Mouse (Mus musculus) heart, embryonic 16.5 days (tissue): ENCODE results near the gene Atxn2l. TPM values are rescaled to one million over a fixed set of nuclear protein-coding genes. Genes with fewer than 3 reads are reported as not detected.
A peak's percentile ranks its signal among the peaks of the same experiment; 100 is the strongest.

Source experiments
- ATAC-seq: fragments of 200-750 bp; cut with Nextera tagmentation; replicated peaks from 2 replicates; pipeline ENCODE4 v1.8.0; 2017; ENCODE audit warnings: moderate number of reproducible peaks; ENCODE audit not compliant: insufficient read depth, low FRiP score; ENCODE audit errors: extremely low read depth
- H3K27ac ChIP-seq: fragments of 300-500 bp; sonication (generic); 2 replicates; pipeline ENCODE4 v1.5.1; 2014; ENCODE audit warnings: mild to moderate bottlenecking, low read length, control low read depth, moderate library complexity
- H3K27me3 ChIP-seq: fragments of 300-500 bp; sonication (generic); 2 replicates; pipeline ENCODE4 v1.6.1; 2014; ENCODE audit warnings: low read length, mixed read lengths; ENCODE audit not compliant: control insufficient read depth, insufficient read depth
- H3K36me3 ChIP-seq: fragments of 300-500 bp; sonication (generic); 2 replicates; pipeline ENCODE4 v1.6.1; 2014; ENCODE audit not compliant: control insufficient read depth, insufficient read depth
- H3K4me1 ChIP-seq: fragments of 300-500 bp; sonication (generic); 2 replicates; pipeline ENCODE4 v1.6.1; 2014; ENCODE audit warnings: low read length, mixed read lengths; ENCODE audit not compliant: control insufficient read depth, insufficient read depth
- H3K4me2 ChIP-seq: fragments of 300-500 bp; sonication (generic); 2 replicates; pipeline ENCODE4 v1.6.1; 2014; ENCODE audit warnings: low read depth, mild to moderate bottlenecking, control low read depth, low read length
- H3K4me3 ChIP-seq: fragments of 300-500 bp; sonication (generic); 2 replicates; pipeline ENCODE4 v1.5.1; 2014; ENCODE audit warnings: mild to moderate bottlenecking, control low read depth, low read length
- H3K9ac ChIP-seq: fragments of 300-500 bp; sonication (generic); 2 replicates; pipeline ENCODE4 v1.6.1; 2014; ENCODE audit warnings: low read length, control low read depth
- H3K9me3 ChIP-seq: fragments of 300-500 bp; sonication (generic); replicated peaks from 2 replicates; pipeline ENCODE4 v1.6.1; 2016; ENCODE audit warnings: low read length; ENCODE audit not compliant: control insufficient read depth
- WGBS: fragments of 180-500 bp; shearing (Covaris S2); extraction: QIAGEN DNeasy Blood & Tissue Kit; methylation state at CpG from one replicate; pipeline ENCODE4 v1.1.7; 2014; 5-methylcytosine and 5-hydroxymethylcytosine counted together
- polyA plus RNA-seq: library from polyadenylated mRNA; unstranded; fragments of >200 nt; fragmentation: Nextera tagmentation; extraction: Ambion mirVana; gene quantifications from 2 replicates; pipeline ENCODE4 v1.2.1, GENCODE M21; 2015

The Atxn2l gene
- polyA plus RNA-seq, 1 experiment from 2014 or later = 29.7 TPM

DNA sequence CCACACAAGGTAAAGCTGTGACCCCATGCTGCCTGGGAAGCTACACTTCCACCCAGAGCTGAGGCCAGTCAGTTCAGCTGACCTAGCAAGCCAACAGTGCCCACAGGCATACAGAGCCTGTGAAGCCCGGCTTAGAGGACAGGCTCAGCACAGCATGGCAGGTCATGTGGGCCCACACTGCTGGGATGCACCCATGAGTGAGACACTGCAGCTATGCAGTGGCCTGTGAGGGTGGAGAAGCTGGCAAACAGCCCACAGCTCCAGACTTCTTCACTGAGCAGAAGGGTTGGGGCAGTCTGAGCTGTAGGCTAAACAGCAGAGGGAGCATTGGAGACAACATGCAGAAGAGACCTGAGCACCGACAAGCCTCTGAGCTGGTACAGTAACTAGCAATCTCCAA, 16.3 kb upstream of the Atxn2l start:
- no peaks in the 10 kb centered on the region for H3K27me3 ChIP-seq
- no peak overlapping the region for H3K9ac ChIP-seq
- 45% methylated on average over 2 of the region's 2 CpGs for WGBS
- no peaks in the 10 kb centered on the region for H3K9me3 ChIP-seq
- H3K27ac ChIP-seq = no peak overlapping the region
- H3K4me3 ChIP-seq = no peak overlapping the region
- no peaks in the 10 kb centered on the region for H3K4me1 ChIP-seq
- ATAC-seq = no peak
- H3K36me3 ChIP-seq = no peaks in the 10 kb centered on the region
- H3K4me2 ChIP-seq = no peak overlapping the region

DNA sequence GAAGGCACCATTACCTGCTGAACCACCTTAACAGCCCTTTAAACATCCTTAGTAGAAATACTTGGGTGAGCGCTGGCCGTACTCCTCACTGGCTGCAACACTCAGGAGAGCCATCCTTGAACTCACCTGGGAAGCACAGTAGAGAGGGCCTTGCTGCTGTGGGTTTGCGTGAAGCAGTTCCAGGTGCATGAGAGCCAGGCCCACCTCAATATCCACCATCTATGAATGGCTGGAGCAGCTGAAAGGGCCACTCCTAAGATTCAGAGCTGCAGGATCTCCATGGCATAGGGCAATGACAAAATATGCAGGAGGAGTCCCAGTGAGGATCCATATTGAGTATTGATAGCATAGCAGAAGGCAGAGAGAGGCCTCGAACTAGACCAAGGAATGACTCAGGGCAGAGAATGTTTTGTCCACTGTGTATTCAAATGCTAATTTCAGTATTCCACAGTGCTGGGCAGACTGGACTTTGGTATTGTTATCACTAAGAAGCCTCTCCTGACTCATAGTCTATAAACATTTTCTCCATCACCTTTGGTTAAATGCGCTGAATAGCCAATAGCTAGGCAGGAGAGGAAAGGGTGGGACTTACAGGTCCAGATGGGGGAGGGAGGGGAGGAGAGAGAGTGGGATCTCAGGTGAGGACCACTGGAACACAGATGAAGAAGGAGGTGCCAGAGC, 15.2 kb upstream of the Atxn2l start:
- Histone ChIP-seq H3K27ac (no peak overlapping the region), H3K4me1 (no peaks in the 10 kb centered on the region), H3K27me3 (no peaks in the 10 kb centered on the region), H3K36me3 (no peaks in the 10 kb centered on the region), H3K9ac (no peak overlapping the region), H3K4me3 (no peak overlapping the region), H3K4me2 (no peak overlapping the region), H3K9me3 (no peaks in the 10 kb centered on the region)
- ATAC-seq = no peak
- 83% methylated on average over 5 of the region's 5 CpGs for WGBS

DNA sequence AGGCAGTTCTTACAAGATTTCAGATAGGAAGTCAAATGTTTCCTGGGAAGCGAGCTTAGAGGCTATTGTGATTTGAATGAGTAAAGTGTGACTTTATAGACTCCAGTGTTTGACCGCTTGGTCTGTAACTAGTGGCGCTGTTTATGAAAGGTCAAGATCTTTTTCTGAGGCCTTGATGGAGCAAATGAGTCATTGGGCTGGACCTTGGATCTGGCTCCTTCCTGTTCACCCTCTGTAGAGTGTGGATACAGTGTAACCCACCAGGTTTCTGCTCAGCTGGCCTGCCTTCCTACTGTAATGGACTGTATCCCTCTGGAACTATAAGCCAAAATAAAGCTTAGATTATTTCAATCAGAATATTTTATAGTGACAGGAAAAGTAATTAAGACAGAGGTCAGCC, 8.1 kb upstream of the Atxn2l start:
- Histone ChIP-seq H3K4me2 (no peak overlapping the region), H3K9me3 (no peaks in the 10 kb centered on the region), H3K27ac (no peak overlapping the region), H3K4me3 (no peak overlapping the region), H3K4me1 (no peaks in the 10 kb centered on the region), H3K27me3 (no peaks in the 10 kb centered on the region), H3K9ac (no peak overlapping the region), H3K36me3 (no peaks in the 10 kb centered on the region)
- ATAC-seq = no peak
- 65% methylated on average over 3 of the region's 3 CpGs for WGBS

DNA sequence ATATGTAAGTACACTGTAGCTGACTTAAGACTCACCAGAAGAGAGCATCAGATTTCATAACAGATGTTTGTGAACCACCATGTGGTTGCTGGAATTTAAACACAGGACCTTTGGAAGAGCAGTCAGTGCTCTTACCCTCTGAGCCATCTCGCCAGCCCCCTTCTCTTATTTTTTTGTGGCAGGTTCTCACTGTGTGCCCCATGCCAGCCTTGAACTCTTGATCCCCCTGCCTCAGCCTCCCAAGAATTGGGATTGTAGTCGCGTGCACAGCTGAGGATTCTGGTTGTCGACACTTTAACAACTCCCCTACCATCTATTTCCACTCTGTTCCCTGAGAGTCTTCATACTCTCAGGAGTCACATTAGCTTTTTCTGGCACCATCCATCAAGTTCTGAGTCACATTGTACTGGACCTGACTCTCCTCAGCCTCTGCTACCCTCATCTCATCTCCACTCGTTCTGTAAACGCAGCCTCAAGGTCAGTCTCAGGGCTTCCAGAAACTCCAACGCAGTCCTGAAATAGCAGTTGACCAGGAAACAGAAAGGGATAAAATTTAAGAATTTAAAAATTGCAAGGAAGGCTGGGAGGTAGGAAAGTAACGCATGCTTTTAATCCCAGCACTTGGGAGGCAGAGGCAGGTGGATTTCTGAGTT, 4.0 kb upstream of the Atxn2l start:
- peaks cover 6% of the 10 kb centered on the region; the same call in 1 of the 2 replicates for H3K4me1 ChIP-seq
- H3K4me2 ChIP-seq = no peak overlapping the region
- no peaks in the 10 kb centered on the region for H3K9me3 ChIP-seq
- no peak overlapping the region for H3K27ac ChIP-seq
- no peak overlapping the region for H3K4me3 ChIP-seq
- no peaks in the 10 kb centered on the region for H3K27me3 ChIP-seq
- no peaks in the 10 kb centered on the region for H3K36me3 ChIP-seq
- no peak for ATAC-seq
- 71% methylated on average over 8 of the region's 8 CpGs for WGBS
- H3K9ac ChIP-seq = no peak overlapping the region

DNA sequence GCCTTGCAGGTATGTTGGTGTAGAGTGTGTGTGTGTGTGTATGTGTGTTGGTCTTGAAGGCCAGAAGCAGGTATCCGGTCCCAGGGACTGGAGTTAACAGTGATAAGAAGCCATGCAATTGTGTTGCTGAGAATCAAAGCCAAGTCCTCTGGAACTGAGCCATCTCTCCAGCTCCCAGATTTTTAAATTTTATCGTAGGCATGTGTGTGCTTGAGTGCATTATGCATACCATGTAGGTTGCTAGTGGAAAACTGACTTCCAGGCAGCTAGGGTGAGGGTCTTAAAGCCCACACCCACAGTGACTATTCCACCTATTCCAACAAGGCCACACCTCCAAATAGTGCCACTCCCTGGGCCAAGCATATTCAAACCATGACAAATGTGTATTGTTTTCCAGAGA, 1.7 kb upstream of the Atxn2l start:
- WGBS = 45% methylated on average over 2 of the region's 2 CpGs

DNA sequence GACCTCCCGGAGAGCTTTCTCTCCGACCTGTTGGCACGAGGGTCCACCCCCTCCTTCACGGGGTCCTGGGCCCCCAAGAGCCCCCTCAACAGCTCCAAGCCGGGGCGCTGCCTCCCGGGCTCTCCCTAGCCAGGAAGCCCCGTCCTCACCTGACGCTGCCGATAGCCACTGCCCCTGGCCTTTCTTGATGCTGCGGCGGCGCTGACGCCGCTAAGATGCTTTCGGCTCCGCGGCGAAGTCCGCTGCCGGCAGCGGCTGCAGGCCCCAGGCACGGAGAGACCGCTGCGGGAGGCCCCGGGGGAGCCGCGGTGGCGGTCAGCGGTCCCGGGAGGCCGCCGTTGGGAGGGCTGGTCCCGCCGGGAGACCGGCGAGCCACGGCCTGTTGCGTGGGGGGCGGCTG, 486 bp downstream of the Atxn2l start:
- Histone ChIP-seq H3K27me3 (no peaks in the 10 kb centered on the region), H3K9me3 (no peaks in the 10 kb centered on the region), H3K36me3 (peaks cover 33% of the 10 kb centered on the region), H3K27ac (peak overlapping the region; percentile 99), H3K9ac (peak overlapping the region; percentile 99), H3K4me1 (peaks cover 10% of the 10 kb centered on the region), H3K4me2 (peak overlapping the region; percentile 81), H3K4me3 (peak overlapping the region; percentile 84)
- ATAC-seq = no peak
- WGBS = under 1% methylated on average over 40 of the region's 40 CpGs

More for the DNA sequence above, 1.7 kb upstream of the Atxn2l start:
- no peak overlapping the region for H3K9ac ChIP-seq
- no peaks in the 10 kb centered on the region for H3K27me3 ChIP-seq
- no peak overlapping the region for H3K27ac ChIP-seq
- peaks cover 13% of the 10 kb centered on the region for H3K36me3 ChIP-seq
- no peak for ATAC-seq
- peaks cover 10% of the 10 kb centered on the region for H3K4me1 ChIP-seq
- H3K4me3 ChIP-seq = no peak overlapping the region
- H3K4me2 ChIP-seq = no peak overlapping the region
- no peaks in the 10 kb centered on the region for H3K9me3 ChIP-seq

DNA sequence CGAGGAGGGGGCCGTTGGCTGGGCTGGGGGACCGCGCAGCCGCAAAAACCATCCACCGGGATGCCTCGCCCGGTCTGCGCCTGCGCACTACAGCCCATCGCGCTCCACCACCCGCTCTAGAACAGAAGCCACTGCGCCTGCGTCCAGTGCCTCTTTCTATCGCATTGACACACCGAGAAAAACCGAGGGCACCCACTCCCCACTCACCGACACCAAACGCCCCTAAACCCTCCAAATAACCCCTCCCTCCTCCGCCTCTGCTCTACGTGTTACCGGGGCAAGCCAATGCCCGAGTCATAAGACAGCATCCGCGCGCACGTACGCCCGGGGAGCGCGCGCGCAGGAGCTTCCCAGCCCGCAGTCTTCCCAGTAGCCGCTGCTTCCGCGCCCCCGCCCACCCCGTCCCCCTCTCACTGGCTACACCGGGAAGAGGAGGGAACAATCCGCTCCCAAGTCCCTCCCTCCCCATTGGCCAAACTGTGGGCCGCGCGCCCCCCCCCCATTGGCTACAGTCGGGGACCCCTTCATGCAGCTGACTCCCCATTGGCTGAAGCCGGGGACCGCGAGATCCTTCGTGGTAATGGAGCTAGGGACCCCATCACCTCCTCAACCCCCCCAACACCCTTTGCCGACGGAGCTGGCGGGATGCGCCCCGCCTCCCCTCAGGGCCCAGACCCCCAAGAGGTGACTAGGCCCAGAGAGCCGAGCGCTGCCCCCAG, 1.1 kb downstream of the Atxn2l start:
- H3K9ac ChIP-seq = peak overlapping the region; percentile 99
- under 1% methylated on average over 53 of the region's 57 CpGs for WGBS
- ATAC-seq = peak; percentile 88

DNA sequence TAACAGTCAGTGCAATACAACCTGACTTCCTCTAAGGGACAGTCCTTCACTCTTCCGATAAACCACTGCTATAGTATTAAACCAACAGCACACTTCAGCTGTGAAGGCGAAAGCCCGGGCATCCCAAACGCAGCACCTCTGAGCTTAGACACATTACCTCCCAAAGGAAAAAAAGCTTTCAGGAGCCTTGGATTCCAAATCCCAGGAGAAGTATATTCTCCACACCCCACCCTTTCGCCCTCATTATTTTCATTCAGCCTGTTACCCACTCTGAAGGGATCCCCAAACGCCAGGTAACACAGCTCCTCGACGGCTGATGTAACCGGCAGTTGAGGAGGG, 1.6 kb downstream of the Atxn2l start:
- ATAC-seq = no peak
- Histone ChIP-seq H3K9me3 (no peaks in the 10 kb centered on the region), H3K27me3 (no peaks in the 10 kb centered on the region), H3K36me3 (peaks cover 44% of the 10 kb centered on the region), H3K4me1 (peaks cover 10% of the 10 kb centered on the region), H3K4me2 (peak overlapping the region; percentile 81), H3K4me3 (peak overlapping the region; percentile 84), H3K9ac (peak overlapping the region; percentile 99), H3K27ac (peak overlapping the region; percentile 99)
- 4% methylated on average over 9 of the region's 9 CpGs for WGBS

More for the DNA sequence above, 1.1 kb downstream of the Atxn2l start:
- H3K4me2 ChIP-seq = peak overlapping the region; percentile 81
- H3K27me3 ChIP-seq = no peaks in the 10 kb centered on the region
- peaks cover 10% of the 10 kb centered on the region for H3K4me1 ChIP-seq
- H3K27ac ChIP-seq = peak overlapping the region; percentile 99
- peak overlapping the region; percentile 84 for H3K4me3 ChIP-seq
- H3K9me3 ChIP-seq = no peaks in the 10 kb centered on the region
- H3K36me3 ChIP-seq = peaks cover 39% of the 10 kb centered on the region

DNA sequence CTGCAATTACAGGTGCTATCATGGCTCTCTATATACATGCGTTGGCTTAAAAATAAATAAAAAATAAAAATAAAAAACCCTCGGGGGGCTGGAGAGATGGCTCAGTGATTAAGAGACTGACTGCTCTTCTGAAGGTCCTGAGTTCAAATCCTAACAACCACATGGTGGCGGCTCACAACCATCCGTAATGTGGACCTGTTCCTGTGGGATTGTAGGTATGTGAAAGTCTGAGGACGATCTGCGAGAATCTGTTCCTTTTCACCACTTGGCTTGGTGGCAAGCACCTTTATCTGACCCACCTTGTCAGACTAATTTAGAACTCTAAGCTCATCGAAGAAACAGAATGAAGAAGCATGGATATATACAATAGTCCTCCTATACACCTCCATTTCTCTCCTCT, 3.8 kb downstream of the Atxn2l start:
- Histone ChIP-seq H3K27me3 (no peaks in the 10 kb centered on the region), H3K4me1 (peaks cover 10% of the 10 kb centered on the region), H3K4me3 (no peak overlapping the region), H3K9me3 (no peaks in the 10 kb centered on the region), H3K9ac (no peak overlapping the region), H3K4me2 (no peak overlapping the region), H3K27ac (no peak overlapping the region), H3K36me3 (peaks cover 66% of the 10 kb centered on the region)
- no peak for ATAC-seq
- WGBS = 93% methylated on average over 7 of the region's 7 CpGs
